Mouse (Mus musculus) midbrain, embryonic 16.5 days (tissue): ENCODE data around the gene Slc51b. TPM values are rescaled to one million over a fixed set of nuclear protein-coding genes. Genes with fewer than 3 reads are reported as not detected.
A peak's percentile ranks its signal among the peaks of the same experiment; 100 is the strongest.

Source experiments
- ATAC-seq: fragments of 200-750 bp; cut with Nextera tagmentation; 2 replicates; pipeline ENCODE4 v1.8.0; 2017; ENCODE audit warnings: moderate TSS enrichment
- H3K27ac ChIP-seq: fragments of 300-500 bp; sonication (generic); 2 replicates; pipeline ENCODE4 v1.5.1; 2014; ENCODE audit warnings: mild to moderate bottlenecking, low read length, mixed read lengths
- H3K27me3 ChIP-seq: fragments of 300-500 bp; sonication (generic); 2 replicates; pipeline ENCODE4 v1.6.1; 2014; ENCODE audit warnings: low read depth, low read length, mixed read lengths; ENCODE audit not compliant: control insufficient read depth, insufficient read depth
- H3K36me3 ChIP-seq: fragments of 300-500 bp; sonication (generic); 2 replicates; pipeline ENCODE4 v1.6.1; 2014; ENCODE audit warnings: mild to moderate bottlenecking, low read length, moderate library complexity, mixed read lengths; ENCODE audit not compliant: control insufficient read depth, insufficient read depth
- H3K4me1 ChIP-seq: fragments of 300-500 bp; sonication (generic); 2 replicates; pipeline ENCODE4 v1.6.1; 2014; ENCODE audit warnings: mild to moderate bottlenecking, low read length, mixed read lengths; ENCODE audit not compliant: control insufficient read depth, insufficient read depth
- H3K4me2 ChIP-seq: fragments of 300-500 bp; sonication (generic); 2 replicates; pipeline ENCODE4 v1.6.1; 2014; ENCODE audit warnings: mild to moderate bottlenecking, low read length, mixed read lengths
- H3K4me3 ChIP-seq: fragments of 300-500 bp; sonication (generic); 2 replicates; pipeline ENCODE4 v1.5.1; 2014; ENCODE audit warnings: low read depth, mild to moderate bottlenecking, low read length, moderate library complexity, mixed read lengths
- H3K9ac ChIP-seq: fragments of 300-500 bp; sonication (generic); 2 replicates; pipeline ENCODE4 v1.6.1; 2014; ENCODE audit warnings: low read depth, low read length, mixed read lengths
- H3K9me3 ChIP-seq: fragments of 300-500 bp; sonication (generic); replicated peaks from 2 replicates; pipeline ENCODE4 v1.6.1; 2014; ENCODE audit warnings: mild to moderate bottlenecking, low read length, mixed read lengths; ENCODE audit not compliant: control insufficient read depth, poor library complexity, severe bottlenecking
- WGBS: fragments of 180-500 bp; shearing (Covaris S2); extraction: QIAGEN DNeasy Blood & Tissue Kit; methylation state at CpG from one replicate; pipeline ENCODE4 v1.1.7; 2014; 5-methylcytosine and 5-hydroxymethylcytosine counted together
- polyA plus RNA-seq: library from polyadenylated mRNA; unstranded; fragments of >200 nt; fragmentation: Nextera tagmentation; extraction: Ambion mirVana; gene quantifications from 2 replicates; pipeline ENCODE4 v1.2.1, GENCODE M21; 2015

The Slc51b gene
- polyA plus RNA-seq, 1 experiment from 2014 or later: not detected

GRCm38 (mm10) chr9:65447951-65448350 is 25.2 kb upstream of the Slc51b start:
- ATAC-seq: no peak
- H3K4me1 ChIP-seq: no peaks in the 10 kb centered on the region
- H3K36me3 ChIP-seq: peaks cover 47% of the 10 kb centered on the region
- no peaks in the 10 kb centered on the region for H3K27me3 ChIP-seq
- 91% methylated on average over 6 of the region's 6 CpGs for WGBS
- no peak overlapping the region for H3K9ac ChIP-seq
- H3K4me3 ChIP-seq: no peak overlapping the region
- no peak overlapping the region for H3K27ac ChIP-seq
- H3K4me2 ChIP-seq: no peak overlapping the region
- H3K9me3 ChIP-seq: no peaks in the 10 kb centered on the region

- H3K4me2 ChIP-seq: no peak overlapping the region
- peaks cover 43% of the 10 kb centered on the region for H3K36me3 ChIP-seq
- no peaks in the 10 kb centered on the region for H3K27me3 ChIP-seq
- WGBS: 98% methylated on average over 4 of the region's 4 CpGs
- H3K9me3 ChIP-seq: no peaks in the 10 kb centered on the region
- no peak overlapping the region for H3K9ac ChIP-seq
- ATAC-seq: no peak
- H3K4me3 ChIP-seq: no peak overlapping the region
- no peak overlapping the region for H3K27ac ChIP-seq
- H3K4me1 ChIP-seq: no peaks in the 10 kb centered on the region
These were observed 21.9 kb upstream of the Slc51b start for GRCm38 (mm10) chr9:65444692-65445091.

- H3K9ac ChIP-seq: peak within 1 kb of the TSS; percentile 87
- peaks cover 10% of the 10 kb centered on the region for H3K4me1 ChIP-seq
- H3K27me3 ChIP-seq: no peaks in the 10 kb centered on the region
- WGBS: under 1% methylated on average over 54 of the region's 54 CpGs
- ATAC-seq: peak; percentile 94
- peaks cover 4% of the 10 kb centered on the region for H3K36me3 ChIP-seq
- H3K4me3 ChIP-seq: peak within 1 kb of the TSS; percentile 73
- no peaks in the 10 kb centered on the region for H3K9me3 ChIP-seq
- H3K27ac ChIP-seq: peak within 1 kb of the TSS; percentile 68
- H3K4me2 ChIP-seq: peak within 1 kb of the TSS; percentile 57
These were observed 13.0 kb upstream of the Slc51b start, which contains the start of gene Mtfmt for GRCm38 (mm10) chr9:65435671-65436301. Mtfmt (plus strand) TSS chr9:65435782.

- Histone ChIP-seq H3K4me2 (no peak overlapping the region; the same call in 1 of the 2 replicates), H3K9ac (no peak overlapping the region), H3K27me3 (no peaks in the 10 kb centered on the region), H3K9me3 (no peaks in the 10 kb centered on the region), H3K4me3 (peak overlapping the region; percentile 73; the same call in 1 of the 2 replicates), H3K27ac (no peak overlapping the region), H3K36me3 (no peaks in the 10 kb centered on the region; the same call in 1 of the 2 replicates), H3K4me1 (peaks cover 10% of the 10 kb centered on the region)
- WGBS: 70% methylated on average over 4 of the region's 4 CpGs
- peak; percentile 62 for ATAC-seq
These were observed 12.5 kb upstream of the Slc51b start for GRCm38 (mm10) chr9:65435211-65435610.

GRCm38 (mm10) chr9:65434140-65434539 is 11.4 kb upstream of the Slc51b start:
- WGBS: 62% methylated on average over 5 of the region's 5 CpGs
- Histone ChIP-seq H3K4me3 (no peak overlapping the region), H3K27me3 (no peaks in the 10 kb centered on the region), H3K27ac (no peak overlapping the region), H3K9me3 (no peaks in the 10 kb centered on the region), H3K4me2 (no peak overlapping the region), H3K4me1 (peaks cover 10% of the 10 kb centered on the region), H3K36me3 (no peaks in the 10 kb centered on the region), H3K9ac (no peak overlapping the region)
- ATAC-seq: no peak

- peaks cover 10% of the 10 kb centered on the region for H3K4me1 ChIP-seq
- H3K36me3 ChIP-seq: no peaks in the 10 kb centered on the region
- no peak overlapping the region for H3K9ac ChIP-seq
- H3K4me3 ChIP-seq: no peak overlapping the region
- ATAC-seq: no peak
- H3K27ac ChIP-seq: no peak overlapping the region
- H3K27me3 ChIP-seq: no peaks in the 10 kb centered on the region
- no peaks in the 10 kb centered on the region for H3K9me3 ChIP-seq
- WGBS: 5% methylated on average over 3 of the region's 3 CpGs
- no peak overlapping the region for H3K4me2 ChIP-seq
These were observed 9.5 kb upstream of the Slc51b start for GRCm38 (mm10) chr9:65432236-65432635.

- no peak overlapping the region for H3K4me3 ChIP-seq
- no peak overlapping the region for H3K27ac ChIP-seq
- H3K36me3 ChIP-seq: no peaks in the 10 kb centered on the region
- no peak for ATAC-seq
- no peak overlapping the region for H3K4me2 ChIP-seq
- no peak overlapping the region for H3K9ac ChIP-seq
- peaks cover 2% of the 10 kb centered on the region; the same call in 1 of the 2 replicates for H3K4me1 ChIP-seq
- H3K9me3 ChIP-seq: no peaks in the 10 kb centered on the region
- WGBS: 89% methylated on average over 5 of the region's 5 CpGs
- no peaks in the 10 kb centered on the region for H3K27me3 ChIP-seq
These were observed 8.2 kb upstream of the Slc51b start for GRCm38 (mm10) chr9:65430921-65431320.

- Histone ChIP-seq H3K27ac (no peak overlapping the region), H3K27me3 (no peaks in the 10 kb centered on the region)
These were observed 7.6 kb upstream of the Slc51b start for GRCm38 (mm10) chr9:65430401-65430800.

GRCm38 (mm10) chr9:65428003-65428402 is 5.2 kb upstream of the Slc51b start:
- 90% methylated on average over 5 of the region's 5 CpGs for WGBS

More at GRCm38 (mm10) chr9:65430401-65430800, 7.6 kb upstream of the Slc51b start:
- Histone ChIP-seq H3K36me3 (no peaks in the 10 kb centered on the region), H3K4me1 (peaks cover 2% of the 10 kb centered on the region; the same call in 1 of the 2 replicates), H3K4me2 (no peak overlapping the region), H3K4me3 (no peak overlapping the region), H3K9me3 (no peaks in the 10 kb centered on the region), H3K9ac (no peak overlapping the region)
- ATAC-seq: no peak

More at GRCm38 (mm10) chr9:65428003-65428402, 5.2 kb upstream of the Slc51b start:
- no peaks in the 10 kb centered on the region for H3K27me3 ChIP-seq
- no peak overlapping the region for H3K4me2 ChIP-seq
- H3K36me3 ChIP-seq: no peaks in the 10 kb centered on the region
- H3K9me3 ChIP-seq: no peaks in the 10 kb centered on the region
- H3K27ac ChIP-seq: no peak overlapping the region
- no peak overlapping the region for H3K9ac ChIP-seq
- H3K4me3 ChIP-seq: no peak overlapping the region
- H3K4me1 ChIP-seq: no peaks in the 10 kb centered on the region
- no peak for ATAC-seq
